Mouse (Mus musculus): Measurements from ENCODE around the gene Agap1. TPM values are rescaled to one million over a fixed set of nuclear protein-coding genes. Genes with fewer than 3 reads are reported as not detected.

The Agap1 gene
- polyA plus RNA-seq, 1 experiment from 2014 or later = 7.7 TPM

GRCm38 (mm10) chr1:89517817-89518216, 63.2 kb downstream of the Agap1 start:
- H3K4me2 ChIP-seq (replicated peaks; ENCODE audit: low read depth, low read length) = no peak overlapping the region
- H3K27ac ChIP-seq (ENCODE audit: low read length) = no peak overlapping the region
- H3K27me3 ChIP-seq (ENCODE audit: insufficient read depth, low read length) = no peaks in the 10 kb centered on the region
- H3K36me3 ChIP-seq (ENCODE audit: insufficient read depth, low read length) = no peaks in the 10 kb centered on the region
- H3K9ac ChIP-seq (replicated peaks; ENCODE audit: low read length) = no peak overlapping the region
- H3K4me3 ChIP-seq (ENCODE audit: low read length) = no peak overlapping the region
- H3K4me1 ChIP-seq (ENCODE audit: insufficient read depth, low read length) = peaks cover 38% of the 10 kb centered on the region
- peak; percentile 33; the same call in 1 of the 2 replicates for ATAC-seq (ENCODE audit: low FRiP score, low TSS enrichment)
- WGBS = 16% methylated on average over 5 of the region's 5 CpGs
- H3K9me3 ChIP-seq (ENCODE audit: low read length) = no peaks in the 10 kb centered on the region

GRCm38 (mm10) chr1:89519914-89520643, 65.5 kb downstream of the Agap1 start:
- H3K36me3 ChIP-seq (ENCODE audit: insufficient read depth, low read length) = no peaks in the 10 kb centered on the region
- H3K9ac ChIP-seq (replicated peaks; ENCODE audit: low read length) = no peak overlapping the region
- no peaks in the 10 kb centered on the region for H3K9me3 ChIP-seq (ENCODE audit: low read length)
- H3K4me2 ChIP-seq (replicated peaks; ENCODE audit: low read depth, low read length) = no peak overlapping the region
- peaks cover 46% of the 10 kb centered on the region for H3K4me1 ChIP-seq (ENCODE audit: insufficient read depth, low read length)
- ATAC-seq (ENCODE audit: low FRiP score, low TSS enrichment) = no peak
- H3K27ac ChIP-seq (ENCODE audit: low read length) = no peak overlapping the region
- H3K4me3 ChIP-seq (ENCODE audit: low read length) = no peak overlapping the region
- WGBS = 62% methylated on average over 17 of the region's 17 CpGs
- H3K27me3 ChIP-seq (ENCODE audit: insufficient read depth, low read length) = no peaks in the 10 kb centered on the region

- H3K9ac ChIP-seq (replicated peaks; ENCODE audit: low read length) = no peak overlapping the region
- no peaks in the 10 kb centered on the region for H3K27me3 ChIP-seq (ENCODE audit: insufficient read depth, low read length)
- H3K4me1 ChIP-seq (ENCODE audit: insufficient read depth, low read length) = peaks cover 50% of the 10 kb centered on the region
- 77% methylated on average over 11 of the region's 11 CpGs for WGBS
- no peaks in the 10 kb centered on the region for H3K9me3 ChIP-seq (ENCODE audit: low read length)
- H3K36me3 ChIP-seq (ENCODE audit: insufficient read depth, low read length) = no peaks in the 10 kb centered on the region
- no peak overlapping the region for H3K27ac ChIP-seq (ENCODE audit: low read length)
- no peak overlapping the region for H3K4me3 ChIP-seq (ENCODE audit: low read length)
- ATAC-seq (ENCODE audit: low FRiP score, low TSS enrichment) = no peak
- no peak overlapping the region for H3K4me2 ChIP-seq (replicated peaks; ENCODE audit: low read depth, low read length)
Measured at GRCm38 (mm10) chr1:89521406-89521805, 66.8 kb downstream of the Agap1 start.

GRCm38 (mm10) chr1:89521935-89522535, 67.4 kb downstream of the Agap1 start:
- no peak for ATAC-seq (ENCODE audit: low FRiP score, low TSS enrichment)
- 62% methylated on average over 17 of the region's 17 CpGs for WGBS
- no peaks in the 10 kb centered on the region for H3K36me3 ChIP-seq (ENCODE audit: insufficient read depth, low read length)
- H3K9me3 ChIP-seq (ENCODE audit: low read length) = no peaks in the 10 kb centered on the region
- no peak overlapping the region for H3K4me2 ChIP-seq (replicated peaks; ENCODE audit: low read depth, low read length)
- no peak overlapping the region for H3K9ac ChIP-seq (replicated peaks; ENCODE audit: low read length)
- H3K27ac ChIP-seq (ENCODE audit: low read length) = no peak overlapping the region
- H3K4me1 ChIP-seq (ENCODE audit: insufficient read depth, low read length) = peaks cover 46% of the 10 kb centered on the region
- H3K4me3 ChIP-seq (ENCODE audit: low read length) = no peak overlapping the region
- H3K27me3 ChIP-seq (ENCODE audit: insufficient read depth, low read length) = no peaks in the 10 kb centered on the region

- H3K27ac ChIP-seq (ENCODE audit: low read length) = no peak overlapping the region
- H3K9ac ChIP-seq (replicated peaks; ENCODE audit: low read length) = no peak overlapping the region
- peaks cover 35% of the 10 kb centered on the region for H3K4me1 ChIP-seq (ENCODE audit: insufficient read depth, low read length)
- ATAC-seq (ENCODE audit: low FRiP score, low TSS enrichment) = no peak
- H3K27me3 ChIP-seq (ENCODE audit: insufficient read depth, low read length) = no peaks in the 10 kb centered on the region
- WGBS = 4% methylated on average over 4 of the region's 4 CpGs
- H3K36me3 ChIP-seq (ENCODE audit: insufficient read depth, low read length) = no peaks in the 10 kb centered on the region
- no peak overlapping the region for H3K4me3 ChIP-seq (ENCODE audit: low read length)
- no peaks in the 10 kb centered on the region for H3K9me3 ChIP-seq (ENCODE audit: low read length)
- no peak overlapping the region for H3K4me2 ChIP-seq (replicated peaks; ENCODE audit: low read depth, low read length)
Measured at GRCm38 (mm10) chr1:89524369-89524768, 69.8 kb downstream of the Agap1 start.

GRCm38 (mm10) chr1:89524998-89525397, 70.4 kb downstream of the Agap1 start:
- peaks cover 33% of the 10 kb centered on the region for H3K4me1 ChIP-seq (ENCODE audit: insufficient read depth, low read length)
- 66% methylated on average over 4 of the region's 4 CpGs for WGBS
- H3K4me3 ChIP-seq (ENCODE audit: low read length) = no peak overlapping the region
- H3K4me2 ChIP-seq (replicated peaks; ENCODE audit: low read depth, low read length) = no peak overlapping the region
- H3K27me3 ChIP-seq (ENCODE audit: insufficient read depth, low read length) = no peaks in the 10 kb centered on the region
- ATAC-seq (ENCODE audit: low FRiP score, low TSS enrichment) = no peak
- H3K27ac ChIP-seq (ENCODE audit: low read length) = no peak overlapping the region
- no peaks in the 10 kb centered on the region for H3K36me3 ChIP-seq (ENCODE audit: insufficient read depth, low read length)
- H3K9ac ChIP-seq (replicated peaks; ENCODE audit: low read length) = no peak overlapping the region
- no peaks in the 10 kb centered on the region for H3K9me3 ChIP-seq (ENCODE audit: low read length)

- peak; percentile 46; the same call in 1 of the 2 replicates for ATAC-seq (ENCODE audit: low FRiP score, low TSS enrichment)
- WGBS = 30% methylated on average over 13 of the region's 13 CpGs
- no peak overlapping the region for H3K4me2 ChIP-seq (replicated peaks; ENCODE audit: low read depth, low read length)
Measured at GRCm38 (mm10) chr1:89525825-89526224, 71.2 kb downstream of the Agap1 start.

GRCm38 (mm10) chr1:89528671-89529276, 74.2 kb downstream of the Agap1 start:
- H3K36me3 ChIP-seq (ENCODE audit: insufficient read depth, low read length) = peaks cover 4% of the 10 kb centered on the region; the same call in 1 of the 2 replicates
- no peak overlapping the region for H3K27ac ChIP-seq (ENCODE audit: low read length)
- no peak overlapping the region for H3K9ac ChIP-seq (replicated peaks; ENCODE audit: low read length)
- H3K27me3 ChIP-seq (ENCODE audit: insufficient read depth, low read length) = no peaks in the 10 kb centered on the region
- H3K4me2 ChIP-seq (replicated peaks; ENCODE audit: low read depth, low read length) = no peak overlapping the region
- no peak overlapping the region for H3K4me3 ChIP-seq (ENCODE audit: low read length)
- H3K9me3 ChIP-seq (ENCODE audit: low read length) = peaks cover 10% of the 10 kb centered on the region; the same call in 1 of the 2 replicates
- peaks cover 13% of the 10 kb centered on the region for H3K4me1 ChIP-seq (ENCODE audit: insufficient read depth, low read length)
- WGBS = 69% methylated on average over 17 of the region's 17 CpGs
- ATAC-seq (ENCODE audit: low FRiP score, low TSS enrichment) = no peak

More at GRCm38 (mm10) chr1:89525825-89526224, 71.2 kb downstream of the Agap1 start:
- Histone ChIP-seq H3K4me1 (ENCODE audit: insufficient read depth, low read length) (peaks cover 27% of the 10 kb centered on the region), H3K27me3 (ENCODE audit: insufficient read depth, low read length) (no peaks in the 10 kb centered on the region), H3K27ac (ENCODE audit: low read length) (no peak overlapping the region), H3K36me3 (ENCODE audit: insufficient read depth, low read length) (no peaks in the 10 kb centered on the region), H3K4me3 (ENCODE audit: low read length) (no peak overlapping the region), H3K9ac (replicated peaks; ENCODE audit: low read length) (no peak overlapping the region), H3K9me3 (ENCODE audit: low read length) (no peaks in the 10 kb centered on the region)

GRCm38 (mm10) chr1:89533702-89534101, 79.1 kb downstream of the Agap1 start:
- H3K9ac ChIP-seq (replicated peaks; ENCODE audit: low read length) = no peak overlapping the region; the same call in 1 of the 2 replicates
- peak overlapping the region; percentile 47; the same call in 1 of the 2 replicates for H3K27ac ChIP-seq (ENCODE audit: low read length)
- 59% methylated on average over 9 of the region's 9 CpGs for WGBS
- no peak overlapping the region for H3K4me3 ChIP-seq (ENCODE audit: low read length)
- H3K27me3 ChIP-seq (ENCODE audit: insufficient read depth, low read length) = no peaks in the 10 kb centered on the region
- peak; percentile 37; the same call in 1 of the 2 replicates for ATAC-seq (ENCODE audit: low FRiP score, low TSS enrichment)
- peaks cover 4% of the 10 kb centered on the region; the same call in 1 of the 2 replicates for H3K36me3 ChIP-seq (ENCODE audit: insufficient read depth, low read length)
- peaks cover 34% of the 10 kb centered on the region for H3K4me1 ChIP-seq (ENCODE audit: insufficient read depth, low read length)
- peaks cover 10% of the 10 kb centered on the region; the same call in 1 of the 2 replicates for H3K9me3 ChIP-seq (ENCODE audit: low read length)
- peak overlapping the region; percentile 16 for H3K4me2 ChIP-seq (replicated peaks; ENCODE audit: low read depth, low read length)
